Mouse (Mus musculus) thymus, adult 2 months (tissue): ENCODE data around the gene Morn5.

Source experiments
- CTCF ChIP-seq: fragments of 200-500 bp; IDR thresholded peaks from 2 replicates; pipeline ENCODE4 v1.5.1; 2012; ENCODE audit warnings: mild to moderate bottlenecking, control low read depth, low read length, moderate library complexity, borderline replicate concordance; ENCODE audit not compliant: control insufficient read depth, poor library complexity, insufficient read depth; ENCODE audit errors: extremely low read depth
- POLR2A ChIP-seq: fragments of 200-500 bp; IDR thresholded peaks from 2 replicates; pipeline ENCODE4 v1.6.1; 2012; ENCODE audit warnings: mild to moderate bottlenecking, low read length, control low read depth, moderate library complexity; ENCODE audit not compliant: control insufficient read depth, poor library complexity, insufficient read depth; ENCODE audit errors: extremely low read depth

GRCm38 (mm10) chr2:36013010-36013409, 36.2 kb upstream of the Morn5 start:
- TF ChIP-seq CTCF (no peak), POLR2A (no peak)
